Mouse (Mus musculus) natural killer cell, adult 2 months (primary cell): ENCODE data around the gene Il25.
"Not testable (repeated sequence)": the region's sequence is repeated elsewhere in the genome, so short reads cannot be mapped to it uniquely, and the experiment has no call there.

Experiments
- DNase-seq, 2 experiments: peaks; one replicate each; pipeline ENCODE4 v3.0.0; 2022; ENCODE audit warnings: low spot score in 2 of 2

The Il25 gene

GRCm38 (mm10) chr14:54926401-54927158 lies 5.9 kb upstream of the Il25 start:
- DNase-seq, result no peak

DNA sequence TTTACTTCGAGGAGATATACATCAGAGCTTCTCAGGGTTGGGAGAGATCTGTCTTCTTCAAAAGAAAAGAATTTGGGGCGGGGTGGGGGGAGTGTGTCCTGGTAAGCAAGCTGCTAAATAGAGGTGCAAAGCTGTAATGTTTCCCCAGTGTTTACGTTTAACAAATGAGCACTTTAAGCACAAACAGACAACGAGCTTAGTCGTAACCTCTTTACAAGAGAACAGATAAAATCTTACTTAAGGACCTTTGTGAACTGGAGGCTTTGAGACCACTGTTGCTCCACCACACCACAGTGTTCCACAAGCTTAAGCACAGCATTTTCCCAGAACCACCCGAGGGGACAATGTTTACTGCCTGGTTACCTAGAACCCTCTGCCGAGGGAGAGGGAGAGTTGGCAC lies 5.2 kb upstream of the Il25 start:
- no peak for DNase-seq

DNA sequence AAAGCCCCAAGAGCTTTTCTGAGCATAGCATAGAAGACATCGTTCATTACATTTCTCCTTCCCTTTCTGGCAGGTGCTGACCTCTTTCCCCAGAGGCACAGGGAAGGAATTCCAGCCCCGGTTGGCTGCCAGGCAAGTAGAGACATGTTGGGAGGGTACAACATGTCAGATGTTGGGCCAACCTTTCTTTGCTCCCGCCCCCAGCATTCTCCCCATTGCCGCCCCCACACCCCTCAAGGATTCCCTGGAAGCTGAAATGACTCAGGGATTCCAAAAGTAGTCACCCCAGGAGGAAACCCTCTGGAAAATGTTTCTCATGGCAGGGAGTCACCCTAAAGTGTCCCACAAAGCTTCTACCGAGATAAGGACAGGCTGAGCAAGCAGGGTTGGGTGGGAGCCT lies 2.7 kb upstream of the Il25 start:
- no peak for DNase-seq

GRCm38 (mm10) chr14:54930431-54930830 lies 2.1 kb upstream of the Il25 start:
- no peak for DNase-seq

DNA sequence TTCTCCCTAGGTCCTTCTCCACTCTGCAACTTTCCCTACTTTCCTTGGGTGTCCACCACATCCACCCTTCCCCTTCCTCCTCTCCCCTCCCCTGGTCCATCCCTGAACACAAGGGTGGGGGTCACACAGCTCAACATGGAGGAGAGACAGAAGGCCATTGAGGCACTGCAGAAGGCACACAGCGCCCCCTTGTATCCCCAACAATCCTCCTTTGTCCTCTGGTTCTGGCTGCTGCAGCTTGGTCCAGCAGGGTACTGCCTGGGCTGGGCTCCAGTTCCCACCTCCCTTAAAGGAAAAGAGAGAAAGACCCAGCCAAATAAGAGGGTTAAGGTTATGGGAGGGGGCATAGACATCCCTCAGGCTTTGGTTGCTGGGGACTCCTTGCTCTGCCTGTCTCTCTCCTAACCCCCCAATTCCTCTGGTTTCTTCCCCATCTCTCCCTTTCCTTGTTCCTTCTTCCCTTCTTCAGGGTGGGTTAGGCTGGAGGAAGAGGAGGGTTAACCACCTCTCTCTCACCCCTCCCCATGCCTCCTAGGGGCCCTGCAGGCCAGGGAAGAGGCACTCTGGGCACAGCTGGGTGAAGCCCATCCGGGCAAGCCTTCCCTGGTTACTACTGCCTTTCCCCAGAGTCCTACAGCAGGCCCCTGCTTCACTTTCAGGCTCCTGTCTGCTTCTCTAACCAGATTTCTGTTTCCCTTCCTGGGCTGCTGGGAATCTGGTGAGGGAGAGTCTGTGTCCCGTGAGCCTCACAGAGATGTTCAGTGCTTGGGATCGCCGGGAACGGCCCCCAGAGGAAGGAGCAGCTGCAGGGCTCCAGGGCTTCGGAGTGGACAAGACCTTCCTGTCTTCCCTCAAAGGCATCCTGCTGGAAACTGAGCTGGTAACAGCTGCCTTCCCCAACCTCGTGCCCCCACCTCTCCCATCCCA lies 3.7 kb downstream of the Il25 start, which contains the start of gene Cmtm5:
Cmtm5 (plus strand) TSS at position 358 of the 927 bp plus-strand sequence.
- no peak for DNase-seq

DNA sequence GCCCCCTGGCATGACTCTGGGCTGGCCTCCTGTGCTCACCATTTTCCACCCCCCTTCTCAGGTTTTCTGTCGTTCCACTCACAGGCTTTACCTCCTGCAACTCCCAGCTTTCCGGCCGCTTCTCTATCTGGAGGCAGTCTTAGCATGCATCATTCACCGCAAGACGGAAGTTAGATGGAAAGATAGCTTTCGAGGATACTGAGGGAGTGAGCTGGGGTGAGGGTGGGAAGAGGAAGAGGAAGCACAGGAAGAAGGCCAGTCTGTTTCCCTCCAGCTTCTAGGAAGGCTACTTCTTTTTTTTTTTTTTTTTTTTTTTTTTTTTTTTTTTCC lies 4.3 kb downstream of the Il25 start:
- DNase-seq, result no peak

DNA sequence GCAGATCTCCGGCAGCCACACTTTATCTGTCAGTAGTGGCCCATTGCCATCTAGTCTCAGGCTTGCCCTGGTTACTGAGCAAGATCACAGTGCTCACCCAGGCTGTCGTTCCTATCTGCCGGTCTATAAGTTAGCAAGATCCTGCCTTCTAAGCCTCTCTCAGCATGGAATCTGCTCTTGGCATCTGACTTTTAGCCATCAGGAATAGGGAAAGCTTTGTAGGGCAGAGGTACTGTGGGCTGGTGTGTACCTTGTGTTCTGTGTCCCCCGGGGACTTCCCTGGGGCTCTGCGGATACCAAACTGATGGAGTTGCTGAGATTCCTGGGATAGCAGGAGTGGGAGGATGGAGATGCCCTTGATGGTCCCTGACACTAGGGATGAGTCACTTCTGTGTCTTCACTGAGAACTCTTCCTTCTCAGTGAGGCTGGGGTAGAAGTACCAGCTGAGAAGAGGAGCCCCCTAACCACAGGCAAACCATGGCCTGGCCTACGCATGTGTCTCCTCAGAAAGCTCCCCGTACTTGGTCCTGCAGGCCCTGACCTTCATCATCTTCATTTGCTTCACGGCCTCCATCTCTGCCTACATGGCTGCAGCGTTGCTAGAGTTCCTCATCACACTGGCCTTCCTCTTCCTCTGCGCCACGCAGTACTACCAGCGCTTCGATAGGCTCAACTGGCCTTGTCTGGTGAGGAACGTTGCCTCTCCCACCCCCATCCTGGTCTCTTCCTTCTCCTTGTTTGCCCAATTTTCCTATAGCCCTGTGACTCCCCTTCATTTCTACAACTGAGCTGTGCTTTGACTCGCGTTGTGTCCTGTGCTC lies 5.1 kb downstream of the Il25 start:
- no peak for DNase-seq

DNA sequence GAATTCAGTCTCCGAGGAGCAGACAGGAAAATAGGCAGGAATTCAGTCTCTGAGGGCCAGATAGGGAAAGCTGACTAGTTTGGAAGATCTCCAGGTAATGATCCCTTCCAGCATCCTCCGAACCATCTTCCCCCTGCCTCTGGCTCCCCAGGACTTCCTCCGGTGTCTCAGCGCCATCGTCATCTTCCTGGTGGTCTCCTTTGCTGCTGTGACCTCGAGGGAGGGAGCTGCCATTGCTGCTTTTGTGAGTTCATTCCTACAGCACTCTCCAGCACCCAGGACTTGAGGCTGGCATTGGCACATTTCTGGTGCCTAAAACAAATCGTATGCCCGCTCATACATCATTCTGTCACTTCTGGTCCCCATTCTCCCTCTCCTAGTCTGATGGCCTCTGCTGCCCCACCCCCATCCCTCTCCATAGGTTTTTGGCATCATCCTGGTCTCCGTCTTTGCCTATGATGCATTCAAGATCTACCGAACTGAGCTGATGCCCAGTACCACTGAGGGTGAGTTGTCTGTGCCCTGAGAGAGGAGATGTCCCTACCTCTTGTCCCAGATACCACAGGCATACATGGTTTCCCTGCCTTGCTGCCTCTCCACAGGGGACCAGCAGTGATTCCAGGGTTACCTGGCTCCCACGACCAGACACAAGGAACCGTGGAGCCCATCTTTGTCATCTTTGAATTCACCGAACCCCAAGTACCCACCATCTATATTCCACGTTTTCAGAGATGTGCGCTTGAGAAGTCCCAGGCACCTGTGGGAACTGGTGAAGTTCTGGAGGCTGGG lies 6.1 kb downstream of the Il25 start:
- no peak for DNase-seq

- DNase-seq, result peak; percentile 40 to 62
Measured at GRCm38 (mm10) chr14:54939434-54940175, 7.1 kb downstream of the Il25 start.

DNA sequence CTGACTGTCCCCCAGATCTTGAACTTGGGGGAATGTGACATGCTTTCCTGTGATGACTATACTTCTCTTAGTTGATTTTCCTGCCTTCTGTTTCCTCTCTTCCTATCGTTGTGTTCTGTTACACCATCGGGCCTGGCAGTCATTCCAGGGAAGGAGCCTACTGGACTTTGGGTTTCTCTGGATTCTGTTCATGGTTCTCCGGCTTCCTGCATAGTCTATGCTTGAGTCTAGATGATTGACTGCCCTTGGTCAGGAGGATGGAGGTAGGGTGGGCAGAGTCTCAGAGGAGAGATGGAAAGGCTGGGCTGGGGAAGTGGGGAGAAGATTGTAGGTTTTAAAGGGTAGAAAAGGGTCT lies 7.7 kb downstream of the Il25 start:
- DNase-seq, result no peak

DNA sequence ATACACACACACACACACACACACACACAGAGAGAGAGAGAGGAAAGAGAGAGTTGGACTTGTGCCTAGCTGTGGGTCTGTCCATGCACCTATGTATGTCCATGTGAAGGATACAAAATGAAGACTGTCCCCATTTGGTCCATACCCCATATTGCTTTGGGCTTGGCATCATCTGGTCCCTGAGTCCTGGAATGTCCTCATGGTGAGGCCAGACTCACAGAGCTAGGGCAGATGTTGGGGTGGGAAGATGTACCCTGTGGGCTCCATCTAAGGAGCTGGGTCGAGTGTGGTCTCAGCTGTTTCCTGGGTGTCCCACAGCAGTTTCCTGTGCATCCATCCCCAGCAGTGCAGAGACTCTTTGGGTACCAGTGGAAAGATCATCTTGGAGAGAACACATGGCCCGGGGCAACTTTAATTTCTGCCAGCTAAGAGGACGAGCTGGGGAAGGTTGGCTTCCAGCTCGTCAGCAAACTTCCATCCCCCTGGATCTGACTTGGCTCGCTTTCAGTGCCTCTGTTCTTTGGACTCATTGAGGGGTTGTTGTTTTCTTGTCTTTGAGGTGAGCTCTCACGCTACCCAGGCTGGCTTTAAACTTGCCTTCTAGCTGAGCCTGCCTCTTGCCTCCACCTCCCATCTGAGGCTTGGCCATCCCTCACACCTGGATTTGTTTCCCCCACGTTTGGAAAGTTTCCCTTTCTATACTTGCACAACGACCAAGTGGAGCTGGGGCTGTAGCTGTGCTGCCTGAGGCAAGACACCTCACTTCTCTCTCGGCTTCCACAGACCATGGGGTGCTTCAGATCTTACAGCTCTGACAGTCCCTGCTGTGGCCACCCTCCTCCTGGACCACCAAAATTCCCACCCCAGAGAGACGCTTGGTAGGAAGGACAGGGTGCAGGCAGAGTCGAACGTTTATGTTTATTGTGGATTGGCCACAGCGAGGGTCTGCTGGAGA lies 8.8 kb downstream of the Il25 start:
- no peak for DNase-seq

GRCm38 (mm10) chr14:54942479-54942878 lies 10.0 kb downstream of the Il25 start:
- no peak for DNase-seq

GRCm38 (mm10) chr14:54943971-54944370 lies 11.5 kb downstream of the Il25 start:
- DNase-seq, result no peak

GRCm38 (mm10) chr14:54944939-54945338 lies 12.4 kb downstream of the Il25 start:
- DNase-seq, result no peak

DNA sequence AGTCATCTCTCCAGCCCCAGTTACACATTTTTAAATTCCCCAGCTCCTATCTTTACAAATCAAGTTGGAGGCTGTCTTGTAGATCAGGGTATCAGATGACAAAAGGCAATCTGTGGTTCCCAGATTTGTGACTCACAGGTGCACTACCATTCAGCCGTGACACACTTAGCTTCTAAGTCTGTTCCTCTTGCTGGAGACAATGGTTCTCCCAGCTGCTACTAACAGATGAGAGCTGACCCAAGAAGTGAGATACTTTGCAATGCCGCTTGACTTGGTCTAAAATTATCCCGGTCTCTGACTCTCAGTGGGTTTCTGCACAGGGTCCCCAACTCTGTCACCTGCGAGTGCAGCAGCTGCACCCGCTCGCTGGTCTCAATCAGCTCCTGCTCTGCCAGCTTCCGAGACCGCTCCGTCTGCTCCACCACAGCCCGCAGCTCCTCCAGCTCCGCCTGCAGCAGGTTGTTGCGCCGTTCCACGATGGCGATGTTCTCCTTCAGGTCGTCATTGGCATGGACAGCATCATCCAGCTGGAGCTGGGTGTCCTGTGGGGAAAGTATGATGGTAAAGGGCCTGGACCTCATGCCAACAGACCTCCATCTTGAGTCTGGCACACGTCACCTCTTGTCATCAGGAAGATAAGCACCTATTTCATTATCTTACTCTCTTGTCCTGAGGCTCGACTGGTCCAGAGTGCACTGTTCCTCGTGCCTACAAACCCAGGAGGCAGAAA lies 13.6 kb downstream of the Il25 start:
- DNase-seq, result no peak

DNA sequence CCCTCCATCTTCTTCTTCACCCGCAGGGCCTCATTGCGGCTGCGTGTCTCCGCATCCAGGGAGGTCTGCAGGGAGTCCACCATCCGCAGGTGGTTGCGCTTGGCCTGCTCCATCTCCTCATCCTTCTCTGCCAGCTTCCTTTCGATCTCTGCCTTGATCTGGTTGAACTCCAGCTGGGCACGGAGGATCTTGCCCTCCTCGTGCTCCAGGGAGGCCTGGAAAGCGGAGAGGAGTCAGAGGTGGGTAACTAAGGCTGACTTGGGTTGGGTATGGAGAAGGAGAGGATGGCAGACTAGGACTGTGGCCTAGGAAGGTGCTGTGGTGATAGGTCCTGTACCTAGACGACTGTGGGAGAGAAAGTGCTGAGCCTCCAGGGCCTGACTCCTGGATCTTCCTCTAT lies 14.5 kb downstream of the Il25 start:
- DNase-seq, result not testable (repeated sequence)

DNA sequence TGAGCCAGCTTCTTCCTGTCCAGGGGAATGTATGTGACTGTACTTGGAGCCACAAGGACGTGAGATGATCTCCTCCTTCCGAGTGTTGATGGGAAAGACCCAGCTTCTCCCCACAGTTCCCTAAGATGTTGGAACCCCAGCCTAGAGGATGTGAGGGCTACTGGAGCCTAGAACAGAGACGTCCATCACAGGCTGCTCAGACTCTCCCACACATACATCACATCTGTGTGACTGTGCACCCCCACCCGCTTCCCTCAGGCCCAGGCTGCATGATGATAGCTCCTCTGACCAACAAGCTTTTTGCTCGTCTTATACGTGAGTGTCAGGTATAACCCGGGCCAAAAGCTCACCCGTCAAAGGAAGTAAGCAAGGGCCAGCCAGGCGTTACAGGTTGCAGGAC lies 16.3 kb downstream of the Il25 start:
- DNase-seq, result no peak

DNA sequence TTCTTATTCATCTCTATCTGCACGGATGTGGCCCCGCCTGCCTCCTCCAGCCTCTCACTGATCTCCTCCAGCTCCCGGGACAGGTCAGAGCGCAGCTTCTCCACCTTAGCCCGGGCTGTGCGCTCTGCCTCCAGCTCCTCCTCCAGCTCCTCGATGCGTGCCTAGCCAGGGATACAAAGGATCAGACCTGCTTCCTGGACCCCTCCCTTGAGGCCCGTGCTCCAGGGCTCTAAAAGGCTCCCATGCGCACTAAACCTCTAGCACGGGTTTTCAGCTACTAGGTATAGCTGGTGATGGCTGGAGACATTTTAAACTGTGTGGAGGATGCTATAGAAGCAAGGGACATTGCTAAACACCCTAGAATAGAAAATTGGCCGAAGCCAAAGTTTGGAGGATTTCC lies 18.0 kb downstream of the Il25 start:
- no peak for DNase-seq

- no peak for DNase-seq
Measured at GRCm38 (mm10) chr14:54951587-54951986, 19.1 kb downstream of the Il25 start.
